Mouse (Mus musculus) intestine, embryonic 16.5 days (tissue): ENCODE results near the gene Med12. TPM values are rescaled to one million over a fixed set of nuclear protein-coding genes. Genes with fewer than 3 reads are reported as not detected.

ENCODE experiments used
- ATAC-seq: fragments of 200-750 bp; cut with Nextera tagmentation; 2 replicates; pipeline ENCODE4 v1.8.0; 2017; ENCODE audit warnings: moderate TSS enrichment, moderate library complexity
- H3K27ac ChIP-seq: fragments of 300-500 bp; sonication (generic); 2 replicates; pipeline ENCODE4 v1.5.1; 2014; ENCODE audit warnings: mild to moderate bottlenecking, low read length
- H3K27me3 ChIP-seq: fragments of 300-500 bp; sonication (generic); replicated peaks from 2 replicates; pipeline ENCODE4 v1.6.1; 2014; ENCODE audit warnings: low read length, control low read depth, mixed read lengths; ENCODE audit not compliant: control insufficient read depth, insufficient read depth
- H3K36me3 ChIP-seq: fragments of 300-500 bp; sonication (generic); 2 replicates; pipeline ENCODE4 v1.6.1; 2014; ENCODE audit warnings: low read length, control low read depth; ENCODE audit not compliant: control insufficient read depth, insufficient read depth
- H3K4me1 ChIP-seq: fragments of 300-500 bp; sonication (generic); 2 replicates; pipeline ENCODE4 v1.6.1; 2014; ENCODE audit warnings: low read length, control low read depth, mixed read lengths; ENCODE audit not compliant: control insufficient read depth, insufficient read depth
- H3K4me2 ChIP-seq: fragments of 300-500 bp; sonication (generic); 2 replicates; pipeline ENCODE4 v1.6.1; 2014; ENCODE audit warnings: low read depth, low read length, control low read depth
- H3K4me3 ChIP-seq: fragments of 300-500 bp; sonication (generic); 2 replicates; pipeline ENCODE4 v1.5.1; 2014; ENCODE audit warnings: mild to moderate bottlenecking, low read length
- H3K9ac ChIP-seq: fragments of 300-500 bp; sonication (generic); 2 replicates; pipeline ENCODE4 v1.6.1; 2014; ENCODE audit warnings: low read depth, low read length
- H3K9me3 ChIP-seq: fragments of 300-500 bp; sonication (generic); 2 replicates; pipeline ENCODE4 v1.6.1; 2016; ENCODE audit warnings: low read length, control low read depth; ENCODE audit not compliant: control insufficient read depth
- WGBS: fragments of 180-500 bp; shearing (Covaris S2); extraction: QIAGEN DNeasy Blood & Tissue Kit; methylation state at CpG from one replicate; pipeline ENCODE4 v1.1.7; 2014; 5-methylcytosine and 5-hydroxymethylcytosine counted together
- polyA plus RNA-seq: library from polyadenylated mRNA; unstranded; fragments of >200 nt; fragmentation: Nextera tagmentation; extraction: Ambion mirVana; gene quantifications from 2 replicates; pipeline ENCODE4 v1.2.1, GENCODE M21; 2015

The Med12 gene
- polyA plus RNA-seq, 1 experiment from 2014 or later, result 19.9 TPM

- WGBS, result 61% methylated on average over 4 of the region's 4 CpGs
- H3K36me3 ChIP-seq, result no peaks in the 10 kb centered on the region
- no peak overlapping the region for H3K9ac ChIP-seq
- no peaks in the 10 kb centered on the region for H3K9me3 ChIP-seq
- no peak overlapping the region for H3K27ac ChIP-seq
- H3K4me1 ChIP-seq, result no peaks in the 10 kb centered on the region
- ATAC-seq, result no peak
- no peaks in the 10 kb centered on the region for H3K27me3 ChIP-seq
- H3K4me3 ChIP-seq, result no peak overlapping the region
- H3K4me2 ChIP-seq, result no peak overlapping the region
Measured at GRCm38 (mm10) chrX:101346475-101346874, 72.6 kb downstream of the Med12 start.

Other genes starting within 250 kb of the Med12 start
- gene Tex11, start 214.4 kb upstream of the Med12 start, polyA plus RNA-seq, result not detected in 2 replicates
- 1.6 TPM in 2 replicates for gene Slc7a3, start 188.0 kb upstream of the Med12 start, polyA plus RNA-seq
- gene Snx12, start 51.5 kb upstream of the Med12 start, polyA plus RNA-seq, result 54.2 and 56.4 TPM in 2 replicates
- 1.6 and 1.8 TPM in 2 replicates for gene Foxo4, start 19.5 kb upstream of the Med12 start, polyA plus RNA-seq
- not detected in 2 replicates for gene Gm614, start 10.0 kb upstream of the Med12 start, polyA plus RNA-seq
- 15.6 and 15.7 TPM in 2 replicates for gene Il2rg, start 5.8 kb upstream of the Med12 start, polyA plus RNA-seq
- gene Gm20489, start 5.0 kb upstream of the Med12 start, polyA plus RNA-seq, result not detected in 2 replicates
- gene Nlgn3, start 25.1 kb downstream of the Med12 start, polyA plus RNA-seq, result 3.6 and 4.1 TPM in 2 replicates
- gene Gjb1, start 102.3 kb downstream of the Med12 start, polyA plus RNA-seq, result 119 and 154 TPM in 2 replicates
- 18.5 and 19.5 TPM in 2 replicates for gene Zmym3, start 146.8 kb downstream of the Med12 start, polyA plus RNA-seq
- gene Nono, start 155.3 kb downstream of the Med12 start, polyA plus RNA-seq, result 272 and 304 TPM in 2 replicates
- 1.3 TPM in 2 replicates for gene Itgb1bp2, start 175.1 kb downstream of the Med12 start, polyA plus RNA-seq